Mouse (Mus musculus) ES-Bruce4 (cell line): ENCODE results near the gene Chst8.

ENCODE experiments used
- CTCF ChIP-seq: IDR thresholded peaks from one replicate; pipeline ENCODE4 v1.8.1; 2011; ENCODE audit warnings: low read depth, low read length
- EP300 ChIP-seq: IDR thresholded peaks from 2 replicates; pipeline ENCODE4 v1.6.1; 2011; ENCODE audit warnings: low read depth, low read length; ENCODE audit not compliant: insufficient read depth
- POLR2A ChIP-seq: IDR thresholded peaks from one replicate; pipeline ENCODE4 v1.8.1; 2011; ENCODE audit warnings: low read length; ENCODE audit not compliant: insufficient read depth

- TF ChIP-seq CTCF = no peak
- TF ChIP-seq POLR2A = no peak
- TF ChIP-seq EP300 = no peak
Measured at GRCm38 (mm10) chr7:34750350-34750749, 62.2 kb downstream of the Chst8 start.
